Mouse (Mus musculus) liver, adult 2 months (tissue): ENCODE results near the gene Vmn1r43.

Source experiments
- CTCF ChIP-seq: fragments of 200-500 bp; IDR thresholded peaks from 2 replicates; pipeline ENCODE4 v1.5.1; 2011; ENCODE audit warnings: low read depth, low read length, control low read depth
- POLR2A ChIP-seq: fragments of 200-500 bp; IDR thresholded peaks from 2 replicates; pipeline ENCODE4 v1.6.1; 2011; ENCODE audit warnings: low read length, control low read depth; ENCODE audit not compliant: insufficient read depth; ENCODE audit errors: extremely low read depth

GRCm38 (mm10) chr6:89883812-89884211 is 7.6 kb upstream of the Vmn1r43 start:
- TF ChIP-seq CTCF (no peak), POLR2A (no peak)
